Mouse (Mus musculus) ES-Bruce4 (cell line): ENCODE data around the gene Cul5.

Experiments used
- CTCF ChIP-seq: IDR thresholded peaks from one replicate; pipeline ENCODE4 v1.8.1; 2011; ENCODE audit warnings: low read depth, low read length
- EP300 ChIP-seq: IDR thresholded peaks from 2 replicates; pipeline ENCODE4 v1.6.1; 2011; ENCODE audit warnings: low read depth, low read length; ENCODE audit not compliant: insufficient read depth
- POLR2A ChIP-seq: IDR thresholded peaks from one replicate; pipeline ENCODE4 v1.8.1; 2011; ENCODE audit warnings: low read length; ENCODE audit not compliant: insufficient read depth

DNA sequence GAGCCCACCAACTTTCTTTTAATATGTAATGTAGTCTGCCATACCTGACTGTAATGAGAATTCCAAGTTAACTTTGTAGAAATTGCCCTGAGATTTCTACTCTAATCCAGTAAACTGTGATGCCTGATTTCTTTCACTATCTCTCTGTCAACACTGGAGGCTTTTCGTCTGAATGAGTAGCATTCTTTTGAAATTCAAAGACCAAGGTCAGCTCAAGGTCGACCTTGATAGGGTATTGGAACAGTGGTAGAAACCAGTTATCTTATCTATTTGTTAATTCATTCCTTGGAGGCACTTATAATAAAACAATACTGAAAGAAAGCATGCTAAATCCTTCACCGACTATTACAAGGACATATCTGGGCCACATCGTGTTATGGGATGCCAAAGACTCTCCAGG lies 7.1 kb upstream of the Cul5 start:
- no peak for TF ChIP-seq POLR2A
- no peak for TF ChIP-seq CTCF
- no peak for TF ChIP-seq EP300
